Mouse (Mus musculus) E14TG2a.4 (cell line): ENCODE results near the gene Scfd2.

Source experiments
- CTCF ChIP-seq: conservative IDR thresholded peaks from 2 replicates; pipeline ENCODE4 v1.5.1; 2014; ENCODE audit warnings: low read length
- POU5F1 ChIP-seq: IDR thresholded peaks from 2 replicates; pipeline ENCODE4 v1.6.1; 2014; ENCODE audit warnings: low read length, borderline replicate concordance

- no peak; the same call in 1 of the 2 replicates for TF ChIP-seq CTCF
- no peak for TF ChIP-seq POU5F1
These were observed 248.0 kb downstream of the Scfd2 start for GRCm38 (mm10) chr5:74283545-74283944.
